Mouse (Mus musculus) embryonic facial prominence, embryonic 10.5 days (tissue): ENCODE results near the gene Cit. TPM values are rescaled to one million over a fixed set of nuclear protein-coding genes. Genes with fewer than 3 reads are reported as not detected.
A peak's percentile ranks its signal among the peaks of the same experiment; 100 is the strongest.

ENCODE experiments used
- DNase-seq: peaks from one replicate; pipeline ENCODE4 v3.0.0-alpha.2; 2017; ENCODE audit warnings: low spot score
- H3K27ac ChIP-seq: fragments of 300-500 bp; sonication (generic); replicated peaks from 2 replicates; pipeline ENCODE4 v1.5.1; 2016; ENCODE audit warnings: mild to moderate bottlenecking
- H3K27me3 ChIP-seq: fragments of 300-500 bp; sonication (generic); replicated peaks from 2 replicates; pipeline ENCODE4 v1.6.1; 2016; ENCODE audit warnings: low read depth, mild to moderate bottlenecking; ENCODE audit not compliant: poor library complexity, severe bottlenecking
- H3K36me3 ChIP-seq: fragments of 300-500 bp; sonication (generic); replicated peaks from 2 replicates; pipeline ENCODE4 v1.6.1; 2016; ENCODE audit warnings: mild to moderate bottlenecking, moderate library complexity
- H3K4me1 ChIP-seq: fragments of 300-500 bp; sonication (generic); 2 replicates; pipeline ENCODE4 v1.6.1; 2016
- H3K4me3 ChIP-seq: fragments of 300-500 bp; sonication (generic); 2 replicates; pipeline ENCODE4 v1.5.1; 2016; ENCODE audit warnings: mild to moderate bottlenecking, moderate library complexity
- H3K9me3 ChIP-seq: fragments of 300-500 bp; sonication (generic); 2 replicates; pipeline ENCODE4 v1.6.1; 2016; ENCODE audit warnings: mild to moderate bottlenecking
- WGBS: fragments of 180-500 bp; shearing (Covaris S2); methylation state at CpG from one replicate; pipeline ENCODE4 v1.1.7; 2016; 5-methylcytosine and 5-hydroxymethylcytosine counted together
- polyA plus RNA-seq: library from polyadenylated mRNA; unstranded; fragments of >200 nt; fragmentation: Nextera tagmentation; extraction: Ambion mirVana; gene quantifications from 2 replicates; pipeline ENCODE4 v1.2.1, GENCODE M21; 2016

Cit gene
- polyA plus RNA-seq, 1 experiment from 2014 or later = 41.3 TPM

- Histone ChIP-seq H3K27ac (no peak overlapping the region), H3K9me3 (no peaks in the 10 kb centered on the region), H3K4me1 (no peaks in the 10 kb centered on the region), H3K36me3 (peaks cover 95% of the 10 kb centered on the region), H3K27me3 (no peaks in the 10 kb centered on the region), H3K4me3 (no peak overlapping the region)
- no peak for DNase-seq
- 93% methylated on average over 6 of the region's 6 CpGs for WGBS
These were observed 139.3 kb downstream of the Cit start for GRCm38 (mm10) chr5:115984392-115984791.

GRCm38 (mm10) chr5:115985101-115985500 is 140.0 kb downstream of the Cit start:
- no peak for DNase-seq
- no peaks in the 10 kb centered on the region for H3K27me3 ChIP-seq
- H3K36me3 ChIP-seq = peaks cover 95% of the 10 kb centered on the region
- H3K27ac ChIP-seq = no peak overlapping the region
- H3K4me3 ChIP-seq = no peak overlapping the region
- H3K9me3 ChIP-seq = 0 out of 2 replicates have a peak, but pooled peaks cover 2% of the 10 kb centered on the region
- 93% methylated on average over 11 of the region's 11 CpGs for WGBS
- H3K4me1 ChIP-seq = no peaks in the 10 kb centered on the region

- H3K4me3 ChIP-seq = no peak overlapping the region
- WGBS = 93% methylated on average over 12 of the region's 12 CpGs
- no peak for DNase-seq
- no peak overlapping the region for H3K27ac ChIP-seq
- peaks cover 98% of the 10 kb centered on the region for H3K36me3 ChIP-seq
- H3K4me1 ChIP-seq = no peaks in the 10 kb centered on the region
- no peaks in the 10 kb centered on the region for H3K27me3 ChIP-seq
- peaks cover 16% of the 10 kb centered on the region; the same call in 1 of the 2 replicates for H3K9me3 ChIP-seq
These were observed 142.2 kb downstream of the Cit start for GRCm38 (mm10) chr5:115987284-115987683.

GRCm38 (mm10) chr5:115991717-115992116 is 146.6 kb downstream of the Cit start:
- DNase-seq = no peak
- no peak overlapping the region for H3K4me3 ChIP-seq
- peaks cover 91% of the 10 kb centered on the region for H3K36me3 ChIP-seq
- WGBS = 90% methylated on average over 11 of the region's 11 CpGs
- no peaks in the 10 kb centered on the region for H3K27me3 ChIP-seq
- H3K9me3 ChIP-seq = peaks cover 16% of the 10 kb centered on the region; the same call in 1 of the 2 replicates
- no peak overlapping the region for H3K27ac ChIP-seq
- no peaks in the 10 kb centered on the region for H3K4me1 ChIP-seq

- no peak for DNase-seq
- WGBS = 92% methylated on average over 15 of the region's 15 CpGs
- Histone ChIP-seq H3K27me3 (no peaks in the 10 kb centered on the region), H3K27ac (no peak overlapping the region), H3K9me3 (peaks cover 16% of the 10 kb centered on the region; the same call in 1 of the 2 replicates), H3K4me1 (no peaks in the 10 kb centered on the region), H3K36me3 (peaks cover 88% of the 10 kb centered on the region), H3K4me3 (no peak overlapping the region)
These were observed 149.0 kb downstream of the Cit start for GRCm38 (mm10) chr5:115994101-115994500.

GRCm38 (mm10) chr5:115997376-115997775 is 152.3 kb downstream of the Cit start:
- H3K36me3 ChIP-seq = peaks cover 87% of the 10 kb centered on the region
- H3K27me3 ChIP-seq = no peaks in the 10 kb centered on the region
- no peaks in the 10 kb centered on the region for H3K4me1 ChIP-seq
- no peak overlapping the region for H3K4me3 ChIP-seq
- H3K27ac ChIP-seq = no peak overlapping the region
- no peak for DNase-seq
- WGBS = 78% methylated on average over 13 of the region's 13 CpGs
- H3K9me3 ChIP-seq = no peaks in the 10 kb centered on the region

- H3K27ac ChIP-seq = no peak overlapping the region
- 87% methylated on average over 8 of the region's 8 CpGs for WGBS
- no peak overlapping the region for H3K4me3 ChIP-seq
- peaks cover 17% of the 10 kb centered on the region for H3K4me1 ChIP-seq
- H3K9me3 ChIP-seq = no peaks in the 10 kb centered on the region
- H3K27me3 ChIP-seq = no peaks in the 10 kb centered on the region
- no peak for DNase-seq
- peaks cover 66% of the 10 kb centered on the region for H3K36me3 ChIP-seq
These were observed 158.1 kb downstream of the Cit start for GRCm38 (mm10) chr5:116003154-116003553.

GRCm38 (mm10) chr5:116003825-116004224 is 158.7 kb downstream of the Cit start:
- Histone ChIP-seq H3K36me3 (peaks cover 62% of the 10 kb centered on the region), H3K27me3 (no peaks in the 10 kb centered on the region), H3K9me3 (no peaks in the 10 kb centered on the region), H3K4me3 (no peak overlapping the region), H3K4me1 (peaks cover 17% of the 10 kb centered on the region), H3K27ac (no peak overlapping the region; the same call in 1 of the 2 replicates)
- no peak for DNase-seq
- 41% methylated on average over 13 of the region's 13 CpGs for WGBS

GRCm38 (mm10) chr5:116004271-116004670 is 159.2 kb downstream of the Cit start:
- H3K36me3 ChIP-seq = peaks cover 57% of the 10 kb centered on the region
- peaks cover 21% of the 10 kb centered on the region for H3K4me1 ChIP-seq
- H3K4me3 ChIP-seq = no peak overlapping the region
- no peaks in the 10 kb centered on the region for H3K9me3 ChIP-seq
- no peak for DNase-seq
- no peak overlapping the region; the same call in 1 of the 2 replicates for H3K27ac ChIP-seq
- WGBS = 88% methylated on average over 10 of the region's 10 CpGs
- no peaks in the 10 kb centered on the region for H3K27me3 ChIP-seq

- Histone ChIP-seq H3K27me3 (no peaks in the 10 kb centered on the region), H3K27ac (no peak overlapping the region), H3K9me3 (no peaks in the 10 kb centered on the region), H3K4me3 (no peak overlapping the region), H3K4me1 (peaks cover 33% of the 10 kb centered on the region), H3K36me3 (peaks cover 36% of the 10 kb centered on the region)
- WGBS = 67% methylated on average over 22 of the region's 22 CpGs
- DNase-seq = no peak
These were observed 161.4 kb downstream of the Cit start for GRCm38 (mm10) chr5:116006324-116007099.

- no peak for DNase-seq
- Histone ChIP-seq H3K9me3 (no peaks in the 10 kb centered on the region), H3K4me3 (no peak overlapping the region), H3K36me3 (peaks cover 29% of the 10 kb centered on the region), H3K4me1 (peaks cover 33% of the 10 kb centered on the region), H3K27ac (0 out of 2 replicates have a peak overlapping the region, but pooled peaks have one; percentile 44), H3K27me3 (no peaks in the 10 kb centered on the region)
- WGBS = 86% methylated on average over 13 of the region's 13 CpGs
These were observed 162.6 kb downstream of the Cit start for GRCm38 (mm10) chr5:116007723-116008122.

GRCm38 (mm10) chr5:116009091-116009851 is 164.2 kb downstream of the Cit start:
- H3K4me3 ChIP-seq = no peak overlapping the region
- no peaks in the 10 kb centered on the region for H3K27me3 ChIP-seq
- peak; percentile 47 for DNase-seq
- peaks cover 26% of the 10 kb centered on the region for H3K4me1 ChIP-seq
- H3K9me3 ChIP-seq = no peaks in the 10 kb centered on the region
- WGBS = 64% methylated on average over 15 of the region's 15 CpGs
- H3K36me3 ChIP-seq = peaks cover 44% of the 10 kb centered on the region
- H3K27ac ChIP-seq = no peak overlapping the region
